Mouse (Mus musculus) heart, postnatal 0 days (tissue): ENCODE results near the gene Insig2. TPM values are rescaled to one million over a fixed set of nuclear protein-coding genes. Genes with fewer than 3 reads are reported as not detected.

Experiments used
- ATAC-seq: fragments of 200-750 bp; cut with Nextera tagmentation; 2 replicates; pipeline ENCODE4 v1.8.0; 2017; ENCODE audit warnings: low read depth, moderate number of reproducible peaks, moderate library complexity; ENCODE audit not compliant: insufficient read depth
- DNase-seq: peaks from one replicate; pipeline ENCODE4 v3.0.0-alpha.2; 2016; ENCODE audit warnings: low spot score
- H3K27ac ChIP-seq: fragments of 300-500 bp; sonication (generic); 2 replicates; pipeline ENCODE4 v1.5.1; 2014; ENCODE audit warnings: low read depth, mild to moderate bottlenecking
- H3K27me3 ChIP-seq: fragments of 300-500 bp; sonication (generic); 2 replicates; pipeline ENCODE4 v1.6.1; 2014; ENCODE audit warnings: low read length, mixed read lengths; ENCODE audit not compliant: control insufficient read depth, insufficient read depth
- H3K36me3 ChIP-seq: fragments of 300-500 bp; sonication (generic); replicated peaks from 2 replicates; pipeline ENCODE4 v1.6.1; 2014; ENCODE audit warnings: low read length, mixed read lengths; ENCODE audit not compliant: control insufficient read depth, insufficient read depth
- H3K4me1 ChIP-seq: fragments of 300-500 bp; sonication (generic); 2 replicates; pipeline ENCODE4 v1.6.1; 2014; ENCODE audit warnings: antibody characterized with exemption; ENCODE audit not compliant: control insufficient read depth, insufficient read depth
- H3K4me2 ChIP-seq: fragments of 300-500 bp; sonication (generic); 2 replicates; pipeline ENCODE4 v1.6.1; 2014; ENCODE audit warnings: low read depth, mild to moderate bottlenecking, low read length, moderate library complexity
- H3K4me3 ChIP-seq: fragments of 300-500 bp; sonication (generic); 2 replicates; pipeline ENCODE4 v1.5.1; 2014; ENCODE audit warnings: low read depth, low read length
- H3K9ac ChIP-seq: fragments of 300-500 bp; sonication (generic); replicated peaks from 2 replicates; pipeline ENCODE4 v1.6.1; 2014; ENCODE audit warnings: low read depth, low read length, mixed read lengths
- H3K9me3 ChIP-seq: fragments of 300-500 bp; sonication (generic); replicated peaks from 2 replicates; pipeline ENCODE4 v1.6.1; 2016; ENCODE audit warnings: low read length; ENCODE audit not compliant: control insufficient read depth
- CTCF ChIP-seq: IDR thresholded peaks from 2 replicates; pipeline ENCODE4 v1.5.1; 2016; ENCODE audit warnings: antibody characterized with exemption, control low read depth, low read depth
- EP300 ChIP-seq: IDR thresholded peaks from 2 replicates; pipeline ENCODE4 v1.6.1; 2016; ENCODE audit warnings: antibody characterized with exemption, low read depth
- WGBS: fragments of 180-500 bp; shearing (Covaris S2); extraction: QIAGEN DNeasy Blood & Tissue Kit; methylation state at CpG from one replicate; pipeline ENCODE4 v1.1.7; 2014; 5-methylcytosine and 5-hydroxymethylcytosine counted together
- polyA plus RNA-seq: library from polyadenylated mRNA; unstranded; fragments of >200 nt; fragmentation: Nextera tagmentation; extraction: Ambion mirVana; gene quantifications from 2 replicates; pipeline ENCODE4 v1.2.1, GENCODE M21; 2015
- total RNA-seq: library from RNA; depleted of rRNA; stranded (reverse); fragments of >200 nt; gene quantifications from 2 replicates; pipeline ENCODE4 v1.2.3, GENCODE M21; 2014; ENCODE audit warnings: low replicate concordance

Insig2 gene
- total and polyA plus RNA-seq, 2 experiments from 2014 or later, result 38.6 to 54.7 TPM

- Histone ChIP-seq H3K4me2 (no peak overlapping the region), H3K4me1 (no peaks in the 10 kb centered on the region), H3K36me3 (no peaks in the 10 kb centered on the region), H3K27me3 (no peaks in the 10 kb centered on the region), H3K9me3 (no peaks in the 10 kb centered on the region), H3K27ac (no peak overlapping the region), H3K9ac (no peak overlapping the region), H3K4me3 (no peak overlapping the region)
- WGBS, result 81% methylated on average over 1 of the region's 1 CpGs
- TF ChIP-seq EP300 (no peak), CTCF (no peak)
- DNase-seq (no peak), ATAC-seq (no peak)
These were observed 40.3 kb upstream of the Insig2 start for GRCm38 (mm10) chr1:121372656-121373055.

- TF ChIP-seq CTCF (no peak), EP300 (no peak)
- H3K9me3 ChIP-seq, result no peaks in the 10 kb centered on the region
- ATAC-seq (no peak), DNase-seq (no peak)
- H3K36me3 ChIP-seq, result no peaks in the 10 kb centered on the region
- H3K27me3 ChIP-seq, result no peaks in the 10 kb centered on the region
- no peak overlapping the region for H3K27ac ChIP-seq
- no peaks in the 10 kb centered on the region for H3K4me1 ChIP-seq
- WGBS, result 32% methylated on average over 12 of the region's 12 CpGs
- no peak overlapping the region for H3K4me2 ChIP-seq
- H3K9ac ChIP-seq, result no peak overlapping the region
- no peak overlapping the region for H3K4me3 ChIP-seq
These were observed 39.1 kb upstream of the Insig2 start for GRCm38 (mm10) chr1:121371449-121371848.

GRCm38 (mm10) chr1:121367257-121367656 lies 34.9 kb upstream of the Insig2 start:
- no peak for ATAC-seq

GRCm38 (mm10) chr1:121360561-121360960 lies 28.2 kb upstream of the Insig2 start:
- Histone ChIP-seq H3K27me3 (no peaks in the 10 kb centered on the region), H3K4me2 (no peak overlapping the region), H3K4me1 (no peaks in the 10 kb centered on the region), H3K9ac (no peak overlapping the region), H3K4me3 (no peak overlapping the region), H3K9me3 (no peaks in the 10 kb centered on the region), H3K27ac (no peak overlapping the region), H3K36me3 (no peaks in the 10 kb centered on the region)
- ATAC-seq (0 out of 2 replicates have a peak, but pooled peaks have one; percentile 41), DNase-seq (peak; percentile 14)
- 24% methylated on average over 4 of the region's 4 CpGs for WGBS
- TF ChIP-seq EP300 (no peak), CTCF (no peak)

More at GRCm38 (mm10) chr1:121367257-121367656, 34.9 kb upstream of the Insig2 start:
- Histone ChIP-seq H3K27me3 (no peaks in the 10 kb centered on the region), H3K9me3 (no peaks in the 10 kb centered on the region), H3K4me3 (no peak overlapping the region), H3K36me3 (no peaks in the 10 kb centered on the region), H3K27ac (no peak overlapping the region), H3K9ac (no peak overlapping the region), H3K4me1 (no peaks in the 10 kb centered on the region), H3K4me2 (no peak overlapping the region)
- TF ChIP-seq EP300, result no peak
- TF ChIP-seq CTCF, result no peak
- DNase-seq, result no peak
- 35% methylated on average over 9 of the region's 9 CpGs for WGBS

- H3K27ac ChIP-seq, result no peak overlapping the region
- H3K36me3 ChIP-seq, result no peaks in the 10 kb centered on the region
- TF ChIP-seq CTCF, result no peak
- no peak for TF ChIP-seq EP300
- H3K9ac ChIP-seq, result no peak overlapping the region
- no peak for ATAC-seq
- WGBS, result 73% methylated on average over 12 of the region's 12 CpGs
- no peak overlapping the region for H3K4me3 ChIP-seq
- no peaks in the 10 kb centered on the region for H3K27me3 ChIP-seq
- no peak overlapping the region for H3K4me2 ChIP-seq
- no peaks in the 10 kb centered on the region for H3K9me3 ChIP-seq
- no peaks in the 10 kb centered on the region for H3K4me1 ChIP-seq
- DNase-seq, result no peak
These were observed 27.3 kb upstream of the Insig2 start for GRCm38 (mm10) chr1:121359680-121360079.

GRCm38 (mm10) chr1:121353779-121354178 lies 21.4 kb upstream of the Insig2 start:
- no peaks in the 10 kb centered on the region for H3K4me1 ChIP-seq
- no peaks in the 10 kb centered on the region for H3K27me3 ChIP-seq
- no peak overlapping the region for H3K4me3 ChIP-seq
- H3K9me3 ChIP-seq, result no peaks in the 10 kb centered on the region
- no peak for DNase-seq
- ATAC-seq, result no peak
- no peak overlapping the region for H3K9ac ChIP-seq
- no peaks in the 10 kb centered on the region for H3K36me3 ChIP-seq
- no peak overlapping the region for H3K4me2 ChIP-seq
- no peak overlapping the region for H3K27ac ChIP-seq
- no peak for TF ChIP-seq CTCF
- TF ChIP-seq EP300, result no peak
